ENCODE assay signal across 23 mouse cellular contexts in the genomic region with DNA sequence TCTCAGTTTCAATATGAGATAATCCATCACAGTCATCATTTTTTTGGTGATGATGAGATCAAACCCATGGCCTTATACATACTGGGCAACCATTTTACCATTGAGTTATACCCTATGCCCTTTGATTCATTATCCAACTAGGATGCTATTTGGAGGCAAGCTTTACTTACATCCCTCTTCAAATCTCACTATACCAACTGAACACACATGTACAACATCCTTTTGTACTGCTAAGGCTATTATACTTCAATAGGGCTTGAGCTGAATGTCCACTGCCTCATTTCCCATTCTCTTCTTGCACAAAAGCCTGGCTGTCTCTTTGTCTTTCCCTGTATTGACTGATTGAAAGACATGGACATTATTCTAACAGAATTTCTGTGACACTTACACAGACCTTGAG.
"Had no signal": no experiment of that assay in that cellular context is flagged by ENCODE, and none has a peak within 500 bp of the region (broad histone marks: within the 10 kb centered on the region; RNA-seq: fewer than 3 reads in every experiment).

No protein-coding gene starts in this region.

- H3K36me3 ChIP-seq: limb, embryonic 10.5 days; limb, embryonic 13.5 days; liver, embryonic 12.5 days; liver, embryonic 15.5 days; lung, embryonic 15.5 days; stomach, embryonic 15.5 days had no signal

- H3K4me3 ChIP-seq: layer of hippocampus, adult 2 months; limb, embryonic 10.5 days; limb, embryonic 13.5 days; liver, embryonic 12.5 days; liver, embryonic 15.5 days; lung, embryonic 15.5 days; megakaryocyte, embryonic 14.5 days; stomach, embryonic 15.5 days had no signal

- H3K4me1 ChIP-seq: limb, embryonic 10.5 days; limb, embryonic 13.5 days; liver, embryonic 12.5 days; liver, embryonic 15.5 days; lung, embryonic 15.5 days; megakaryocyte, embryonic 14.5 days; stomach, embryonic 15.5 days had no signal

- H3K4me2 ChIP-seq: limb, embryonic 13.5 days; liver, embryonic 12.5 days; liver, embryonic 15.5 days; lung, embryonic 15.5 days; stomach, embryonic 15.5 days had no signal

- DNase-seq: kidney, adult 18-20 months; kidney, postnatal 25 days; layer of hippocampus, adult 9-11 months; liver; lung, adult 18-20 months; lung, postnatal 10 days; lung, postnatal 36 days; midbrain, embryonic 14.5 days; retina, postnatal 1 day; right cerebral cortex, postnatal 25 days; spleen, adult 18-20 months; thymus, adult 18-20 months; thymus, postnatal 36 days had no signal

- H3K27me3 ChIP-seq: limb, embryonic 13.5 days; liver, embryonic 12.5 days; liver, embryonic 15.5 days; lung, embryonic 15.5 days; megakaryocyte, embryonic 14.5 days; stomach, embryonic 15.5 days had no signal

- H3K9me3 ChIP-seq: limb, embryonic 10.5 days; limb, embryonic 13.5 days; liver, embryonic 12.5 days; liver, embryonic 15.5 days; lung, embryonic 15.5 days; megakaryocyte, embryonic 14.5 days; stomach, embryonic 15.5 days had no signal

- ATAC-seq: intestine, embryonic 16.5 days; liver, embryonic 12.5 days had no signal

- H3K9ac ChIP-seq: limb, embryonic 13.5 days; liver, embryonic 12.5 days; liver, embryonic 15.5 days; lung, embryonic 15.5 days; stomach, embryonic 15.5 days had no signal

- H3K27ac ChIP-seq: kidney, postnatal 0 days; layer of hippocampus, adult 2 months; limb, embryonic 10.5 days; limb, embryonic 13.5 days; liver, embryonic 12.5 days; liver, embryonic 15.5 days; lung, embryonic 15.5 days; stomach, embryonic 15.5 days had no signal
